Mouse (Mus musculus): ENCODE data around the gene Ipmk.
"Not testable (repeated sequence)": the region's sequence is repeated elsewhere in the genome, so short reads cannot be mapped to it uniquely, and the experiment has no call there.

Gene Ipmk

DNA sequence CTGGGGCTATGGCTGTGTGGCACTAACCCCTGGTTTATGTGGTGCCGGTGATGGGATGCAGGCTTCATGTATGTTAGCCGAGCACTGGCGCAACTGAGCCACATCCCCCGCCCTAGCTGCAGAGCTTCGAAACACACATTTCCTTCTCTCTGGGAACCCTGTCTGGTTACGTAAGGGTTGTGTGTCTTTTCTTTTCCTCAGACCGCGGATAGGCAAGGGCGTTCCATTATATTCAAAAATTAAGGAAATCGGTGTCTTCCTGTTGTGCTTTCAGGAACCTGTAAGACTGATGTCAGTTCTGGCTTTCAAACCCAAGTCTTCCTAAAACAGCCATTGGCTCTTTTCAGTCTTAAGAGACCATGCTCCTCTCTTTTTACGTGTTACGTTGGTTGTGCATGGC lies 65.8 kb downstream of the Ipmk start:
- no peak for DNase-seq (ENCODE audit: extremely low spot score, low read depth, low spot score)

DNA sequence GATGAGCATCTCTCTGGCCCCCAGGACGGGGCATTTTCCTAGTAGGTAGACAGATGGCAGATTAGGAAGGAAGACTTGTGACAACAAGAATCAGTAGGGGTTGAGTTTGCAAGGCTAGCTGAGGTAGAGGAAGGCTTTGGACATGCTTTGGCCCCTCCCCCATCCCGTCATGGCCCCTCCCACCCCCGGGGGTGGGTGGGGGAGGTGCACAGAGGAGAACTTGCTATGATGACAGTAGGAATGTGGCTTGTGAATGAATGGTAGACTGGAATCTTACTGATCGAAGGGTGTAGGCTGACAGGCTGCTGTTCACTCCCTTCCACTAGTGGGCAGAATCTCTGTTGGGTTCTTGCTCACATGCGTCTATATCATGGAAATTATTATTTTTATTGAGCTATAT lies 74.0 kb downstream of the Ipmk start:
- DNase-seq (ENCODE audit: extremely low spot score, low read depth, low spot score) = no peak

DNA sequence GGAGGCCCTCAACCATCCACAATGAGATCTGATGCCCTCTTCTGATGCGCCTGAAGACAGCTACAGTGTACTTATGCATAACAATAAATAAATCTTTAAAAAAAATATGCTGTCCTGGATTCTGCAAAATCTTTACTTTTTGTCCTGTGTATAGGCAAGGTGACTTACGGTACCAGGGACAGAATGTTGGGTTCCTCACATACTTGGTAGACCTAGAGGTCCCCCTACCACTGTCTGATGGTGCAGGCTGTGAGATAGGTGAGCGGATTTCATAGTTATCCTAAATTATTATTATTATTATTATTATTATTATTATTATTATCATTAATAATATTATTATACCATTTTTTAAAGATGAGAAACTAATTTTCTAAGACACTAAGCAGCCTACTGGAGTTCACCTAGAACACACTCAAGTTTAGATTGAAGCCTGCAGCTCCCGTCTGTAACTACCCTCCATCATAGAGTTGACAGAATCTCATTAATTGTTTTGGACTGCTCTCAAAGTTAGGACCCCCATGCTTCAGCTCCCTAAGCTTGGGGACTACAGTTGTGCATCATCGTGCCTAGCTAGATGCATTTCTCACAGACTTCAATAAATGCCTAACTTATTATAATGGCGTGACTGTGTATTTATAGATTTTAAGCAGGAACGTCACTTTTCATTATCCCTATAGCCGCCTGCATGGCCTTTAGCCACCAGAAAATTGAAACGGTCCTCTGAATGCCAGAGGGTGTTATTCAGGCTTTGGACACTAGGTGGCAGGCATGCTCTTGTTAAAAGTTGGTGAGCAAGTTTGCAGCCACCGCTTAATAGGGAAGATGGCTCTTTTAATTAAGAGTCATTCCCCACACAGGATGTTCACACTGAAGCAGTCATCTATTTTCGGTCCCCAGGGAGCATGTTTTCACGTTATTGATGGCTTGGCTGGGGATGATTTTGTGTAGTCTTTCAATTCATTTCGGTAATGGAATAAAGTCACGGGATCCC lies 74.8 kb downstream of the Ipmk start:
- peak; percentile 73 for DNase-seq (ENCODE audit: extremely low spot score, low read depth, low spot score)

GRCm38 (mm10) chr10:71426740-71427139 lies 79.2 kb downstream of the Ipmk start:
- DNase-seq (ENCODE audit: extremely low spot score, low read depth, low spot score) = no peak

GRCm38 (mm10) chr10:71427381-71427780 lies 79.8 kb downstream of the Ipmk start:
- no peak for DNase-seq (ENCODE audit: extremely low spot score, low read depth, low spot score)

- no peak for DNase-seq (ENCODE audit: extremely low spot score, low read depth, low spot score)
Observed at GRCm38 (mm10) chr10:71428246-71428864, 80.8 kb downstream of the Ipmk start.

DNA sequence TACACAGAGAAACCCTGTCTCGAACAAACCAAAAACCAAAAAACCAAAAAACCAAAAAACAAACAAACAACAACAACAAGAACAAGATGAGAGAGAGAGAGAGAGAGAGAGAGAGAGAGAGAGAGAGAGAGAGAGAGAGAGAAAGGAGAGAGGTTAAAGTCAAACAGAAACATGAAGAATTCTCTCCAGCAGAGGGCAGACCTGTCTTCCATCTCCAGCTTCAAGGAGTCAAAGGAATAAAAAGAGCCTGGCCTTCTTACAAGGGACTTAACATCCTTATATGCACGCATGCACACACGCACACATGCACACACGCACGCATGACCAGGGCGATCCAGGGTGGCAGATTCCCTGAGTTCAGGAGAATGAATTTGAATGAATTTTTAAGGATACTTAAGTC lies 83.1 kb downstream of the Ipmk start:
- DNase-seq (ENCODE audit: extremely low spot score, low read depth, low spot score) = no peak

DNA sequence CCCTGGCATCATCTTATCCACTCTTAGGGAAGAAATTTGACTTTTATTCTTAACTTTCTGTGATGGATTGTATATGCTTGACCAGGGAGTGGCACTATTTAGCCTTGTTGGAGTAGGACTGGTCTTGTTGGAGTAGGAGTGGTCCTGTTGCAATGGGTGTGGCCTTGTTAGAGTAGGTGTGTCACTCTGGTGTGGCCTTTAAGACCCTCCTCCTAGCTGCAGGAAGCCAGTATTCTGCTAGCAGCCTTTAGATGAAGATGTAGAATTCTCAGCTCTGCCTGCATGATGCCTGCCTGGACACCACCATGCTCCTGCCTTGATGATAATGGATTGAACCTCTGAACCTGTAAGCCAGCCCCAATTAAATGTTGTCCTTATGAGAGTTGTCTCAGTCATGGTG lies 95.5 kb downstream of the Ipmk start:
- no peak for DNase-seq (ENCODE audit: extremely low spot score, low read depth, low spot score)

GRCm38 (mm10) chr10:71447661-71448060 lies 100.1 kb downstream of the Ipmk start:
- no peak for DNase-seq (ENCODE audit: extremely low spot score, low read depth, low spot score)

DNA sequence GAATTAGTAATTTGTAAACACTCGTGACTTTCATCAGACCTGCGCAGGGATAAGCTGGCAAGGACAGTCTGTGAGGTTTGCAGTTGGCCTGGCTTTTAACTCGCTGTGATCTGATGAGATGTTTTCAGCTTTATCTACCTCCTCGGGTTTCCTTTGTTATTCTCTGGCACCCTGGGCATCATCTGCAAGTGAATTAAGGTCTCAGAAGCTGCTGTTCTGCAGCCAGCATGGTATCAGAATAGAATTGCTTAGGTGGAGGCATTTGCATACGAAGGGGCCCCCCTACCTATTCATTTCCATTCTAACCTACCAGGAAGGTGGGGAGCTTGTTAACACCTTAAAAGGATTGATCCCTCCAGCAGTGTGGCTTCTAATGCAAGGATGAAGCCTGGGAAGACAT lies 100.7 kb downstream of the Ipmk start:
- DNase-seq (ENCODE audit: extremely low spot score, low read depth, low spot score) = no peak

DNA sequence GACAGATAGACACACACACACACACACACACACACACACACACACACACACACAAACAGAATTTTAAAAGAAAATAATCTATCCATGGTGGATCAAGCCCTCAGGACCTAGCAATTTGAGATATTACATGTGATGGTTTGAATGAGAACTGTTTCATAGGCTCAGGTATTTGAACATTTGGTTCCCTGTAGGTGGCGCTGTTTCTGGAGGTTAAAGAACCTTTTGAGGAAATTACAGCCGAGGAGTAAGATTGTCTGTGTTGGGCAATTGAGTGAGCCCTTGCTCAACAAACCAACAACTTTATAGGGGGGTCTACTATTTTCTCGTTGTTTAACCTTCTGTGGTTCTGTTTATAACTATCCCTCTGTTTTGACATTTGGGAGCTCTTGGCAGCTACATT lies 107.8 kb downstream of the Ipmk start:
- DNase-seq (ENCODE audit: extremely low spot score, low read depth, low spot score) = no peak

GRCm38 (mm10) chr10:71462371-71462770 lies 114.8 kb downstream of the Ipmk start:
- DNase-seq (ENCODE audit: extremely low spot score, low read depth, low spot score) = not testable (repeated sequence)

- DNase-seq (ENCODE audit: extremely low spot score, low read depth, low spot score) = no peak
Observed at GRCm38 (mm10) chr10:71464417-71464816, 116.9 kb downstream of the Ipmk start.

GRCm38 (mm10) chr10:71468315-71468714 lies 120.8 kb downstream of the Ipmk start:
- DNase-seq (ENCODE audit: extremely low spot score, low read depth, low spot score) = no peak

- DNase-seq (ENCODE audit: extremely low spot score, low read depth, low spot score) = no peak
Observed at GRCm38 (mm10) chr10:71469751-71470150, 122.2 kb downstream of the Ipmk start.

GRCm38 (mm10) chr10:71472033-71472432 lies 124.5 kb downstream of the Ipmk start:
- no peak for DNase-seq (ENCODE audit: extremely low spot score, low read depth, low spot score)

GRCm38 (mm10) chr10:71473590-71473989 lies 126.0 kb downstream of the Ipmk start:
- DNase-seq (ENCODE audit: extremely low spot score, low read depth, low spot score) = no peak

GRCm38 (mm10) chr10:71476471-71477080 lies 129.0 kb downstream of the Ipmk start:
- no peak for DNase-seq (ENCODE audit: extremely low spot score, low read depth, low spot score)

DNA sequence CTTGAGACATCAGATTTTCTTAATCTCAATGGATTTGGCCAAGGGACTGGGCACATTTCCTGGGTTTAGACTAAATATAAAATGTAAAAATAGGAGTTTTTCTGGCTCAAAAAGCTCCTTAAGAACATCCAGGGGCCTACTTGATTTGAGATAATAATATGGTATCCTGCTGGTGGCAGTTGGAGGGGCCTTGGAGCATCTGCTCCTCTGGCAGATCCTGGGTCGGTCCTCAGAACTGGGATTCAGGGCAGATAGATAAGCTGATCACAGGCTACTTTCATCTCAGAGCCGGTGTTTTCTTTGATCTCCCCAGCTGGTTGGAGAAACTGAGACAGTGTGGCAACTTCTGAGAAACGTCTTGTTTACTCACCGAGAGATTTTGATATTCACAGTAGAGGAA lies 129.6 kb downstream of the Ipmk start:
- DNase-seq (ENCODE audit: extremely low spot score, low read depth, low spot score) = no peak

DNA sequence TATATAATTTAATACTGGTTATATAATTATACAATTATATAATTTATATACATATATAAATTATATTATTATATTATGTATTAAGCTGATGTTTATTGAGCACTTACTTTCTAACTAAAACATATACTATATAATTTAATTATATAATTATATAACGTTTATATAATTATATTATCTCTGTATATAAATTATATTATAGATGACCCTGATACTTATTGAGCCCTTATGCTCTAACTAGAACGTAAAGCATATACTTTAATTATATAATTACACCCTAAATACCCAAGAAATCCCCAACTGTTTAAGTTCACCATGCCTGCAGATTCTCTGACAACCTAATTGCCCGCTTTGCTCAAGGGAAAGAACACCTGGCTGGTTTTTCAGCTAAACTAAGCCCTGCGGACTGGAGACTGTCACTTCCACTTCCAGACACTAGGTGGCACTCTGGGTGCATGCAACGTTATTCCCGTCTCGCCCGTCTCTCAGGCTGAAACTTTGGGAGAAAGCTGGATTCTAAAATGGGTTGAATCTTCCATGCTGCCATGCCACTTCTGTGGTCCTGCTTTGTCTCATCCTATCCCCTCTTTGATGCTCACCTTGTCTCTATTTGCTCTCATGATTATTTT lies 132.2 kb downstream of the Ipmk start:
- peak; percentile 69 for DNase-seq (ENCODE audit: extremely low spot score, low read depth, low spot score)

Data from hindlimb bud, embryonic 11.5 days (tissue).